ENCODE assay signal across 7 mouse cellular contexts in the genomic region with DNA sequence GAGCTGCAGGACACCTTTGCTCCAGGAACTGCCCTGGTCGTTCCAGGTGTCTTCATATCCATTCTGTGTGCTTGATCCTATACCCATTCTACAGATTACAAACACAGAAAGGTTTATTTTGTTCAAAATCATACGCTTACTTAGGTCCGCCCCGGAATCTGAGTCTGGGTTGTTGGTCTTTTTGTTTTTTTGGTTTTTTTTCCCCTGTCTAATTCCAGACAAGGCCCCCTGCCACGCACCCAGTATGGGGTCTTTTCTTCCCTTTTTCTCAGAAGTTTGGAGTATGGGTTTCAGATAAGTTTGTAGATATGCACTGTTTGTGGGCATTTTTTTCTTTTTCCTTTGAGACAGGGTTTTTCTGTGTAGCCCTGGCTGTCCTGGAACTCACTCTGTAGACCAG. TPM values are rescaled to one million over a fixed set of nuclear protein-coding genes. Genes with fewer than 3 reads are reported as not detected.
A peak's percentile ranks its signal among the peaks of the same experiment; 100 is the strongest.
DNase-seq lines count a peak whose midpoint lies in the region; ATAC-seq and TF ChIP-seq lines count a peak whose summit lies in the region.

No protein-coding gene starts in this region.

- H3K27me3 ChIP-seq in lung, embryonic 16.5 days (ENCODE audit: control insufficient read depth, insufficient read depth, low read depth, low read length): no peaks in the 10 kb centered on the region
- H3K27me3 ChIP-seq in forebrain, embryonic 10.5 days (ENCODE audit: poor library complexity, severe bottlenecking): no peaks in the 10 kb centered on the region
- H3K27me3 ChIP-seq in limb, embryonic 10.5 days (ENCODE audit: low read depth, poor library complexity, severe bottlenecking): no peaks in the 10 kb centered on the region

- DNase-seq in lung, postnatal 14 days: no peak
- DNase-seq in forebrain, embryonic 10.5 days (ENCODE audit: extremely low spot score, low spot score): no peak
- DNase-seq in limb, embryonic 10.5 days (ENCODE audit: low spot score): no peak
- no peak for DNase-seq in thymus, postnatal 0 days (ENCODE audit: low spot score)
- no peak for DNase-seq in spleen, adult 12 weeks (ENCODE audit: low spot score)

- no peak for TF ChIP-seq POLR2A in olfactory bulb, adult 2 months (IDR thresholded peaks at IDR 0.05; ENCODE audit: insufficient read depth, low read depth, low read length)

- no peaks in the 10 kb centered on the region for H3K9me3 ChIP-seq in lung, embryonic 16.5 days (ENCODE audit: control insufficient read depth, low read length)
- no peaks in the 10 kb centered on the region for H3K9me3 ChIP-seq in forebrain, embryonic 10.5 days
- no peaks in the 10 kb centered on the region for H3K9me3 ChIP-seq in limb, embryonic 10.5 days (replicated peaks)

- ATAC-seq in lung, embryonic 16.5 days (ENCODE audit: low read depth): no peak

- WGBS in lung, embryonic 16.5 days: 3% methylated on average over 5 of the region's 5 CpGs
- 5% methylated on average over 5 of the region's 5 CpGs for WGBS in forebrain, embryonic 10.5 days
- WGBS in limb, embryonic 10.5 days: 9% methylated on average over 5 of the region's 5 CpGs
- 4% methylated on average over 5 of the region's 5 CpGs for WGBS in olfactory bulb, adult 2 months

- peaks cover 10% of the 10 kb centered on the region for H3K36me3 ChIP-seq in lung, embryonic 16.5 days (ENCODE audit: control insufficient read depth, insufficient read depth, low read length)
- H3K36me3 ChIP-seq in forebrain, embryonic 10.5 days (replicated peaks): peaks cover 65% of the 10 kb centered on the region
- peaks cover 63% of the 10 kb centered on the region for H3K36me3 ChIP-seq in limb, embryonic 10.5 days

- H3K4me1 ChIP-seq in lung, embryonic 16.5 days (replicated peaks; ENCODE audit: control insufficient read depth, insufficient read depth, low read length): peaks cover 11% of the 10 kb centered on the region; the same call in 1 of the 2 replicates
- H3K4me1 ChIP-seq in forebrain, embryonic 10.5 days: peaks cover 23% of the 10 kb centered on the region
- peaks cover 15% of the 10 kb centered on the region for H3K4me1 ChIP-seq in limb, embryonic 10.5 days
- H3K4me1 ChIP-seq in olfactory bulb, adult 2 months (ENCODE audit: control insufficient read depth, insufficient read depth, low read length): peaks cover 2% of the 10 kb centered on the region; the same call in 1 of the 2 replicates

- TF ChIP-seq CTCF in olfactory bulb, adult 2 months (IDR thresholded peaks at IDR 0.05; ENCODE audit: insufficient read depth, low read depth, low read length): no peak

- H3K9ac ChIP-seq in lung, embryonic 16.5 days (ENCODE audit: low read length): peak overlapping the region; percentile 89

- peak overlapping the region; percentile 81 for H3K4me3 ChIP-seq in lung, embryonic 16.5 days (ENCODE audit: low read length)
- H3K4me3 ChIP-seq in forebrain, embryonic 10.5 days: peak overlapping the region; percentile 82
- H3K4me3 ChIP-seq in limb, embryonic 10.5 days: peak overlapping the region; percentile 68
- peak overlapping the region; percentile 92 for H3K4me3 ChIP-seq in olfactory bulb, adult 2 months (ENCODE audit: insufficient read depth, low read depth, low read length)

- H3K4me2 ChIP-seq in lung, embryonic 16.5 days (ENCODE audit: low read depth, low read length): peak overlapping the region; percentile 78

- H3K27ac ChIP-seq in lung, embryonic 16.5 days (ENCODE audit: low read length): peak overlapping the region; percentile 92
- H3K27ac ChIP-seq in forebrain, embryonic 10.5 days: peak overlapping the region; percentile 95
- peak overlapping the region; percentile 90 for H3K27ac ChIP-seq in limb, embryonic 10.5 days
- no peak overlapping the region for H3K27ac ChIP-seq in olfactory bulb, adult 2 months (ENCODE audit: insufficient read depth, low read depth, low read length)

RNA-seq across cellular contexts. Expression of a gene that starts 0.7 kb away (rescaled TPM):
- 65.2 and 66.5 TPM in 2 replicates for polyA plus RNA-seq in lung, embryonic 16.5 days (2015; fragmentation: Nextera tagmentation; extraction: Ambion mirVana)
- 86.1 and 90.1 TPM in 2 replicates for polyA plus RNA-seq in forebrain, embryonic 10.5 days (2016; fragmentation: Nextera tagmentation; extraction: Ambion mirVana)
- polyA plus RNA-seq in limb, embryonic 10.5 days (2016; fragmentation: Nextera tagmentation; extraction: Ambion mirVana): 83.6 and 90.4 TPM in 2 replicates
- polyA plus RNA-seq in olfactory bulb, adult 2 months (2012; ENCODE audit: insufficient read depth, insufficient read length, low replicate concordance, missing spikeins): not detected in 2 replicates
- polyA plus RNA-seq in thymus, postnatal 0 days (2015; fragmentation: Nextera tagmentation; extraction: Ambion mirVana): 91.0 and 92.1 TPM in 2 replicates

RNA-seq across cellular contexts. Expression of a gene that starts 1.2 kb away (rescaled TPM):
- 76.2 and 76.8 TPM in 2 replicates for polyA plus RNA-seq in lung, embryonic 16.5 days (2015; fragmentation: Nextera tagmentation; extraction: Ambion mirVana)
- 84.6 and 92.9 TPM in 2 replicates for polyA plus RNA-seq in forebrain, embryonic 10.5 days (2016; fragmentation: Nextera tagmentation; extraction: Ambion mirVana)
- polyA plus RNA-seq in limb, embryonic 10.5 days (2016; fragmentation: Nextera tagmentation; extraction: Ambion mirVana): 102 and 103 TPM in 2 replicates
- not detected in 2 replicates for polyA plus RNA-seq in olfactory bulb, adult 2 months (2012; ENCODE audit: insufficient read depth, insufficient read length, low replicate concordance, missing spikeins)
- 91.2 and 93.3 TPM in 2 replicates for polyA plus RNA-seq in thymus, postnatal 0 days (2015; fragmentation: Nextera tagmentation; extraction: Ambion mirVana)

RNA-seq across cellular contexts. Expression of a gene that starts 18.7 kb away (rescaled TPM):
- 210 and 225 TPM in 2 replicates for polyA plus RNA-seq in lung, embryonic 16.5 days (2015; fragmentation: Nextera tagmentation; extraction: Ambion mirVana)
- 187 and 195 TPM in 2 replicates for polyA plus RNA-seq in forebrain, embryonic 10.5 days (2016; fragmentation: Nextera tagmentation; extraction: Ambion mirVana)
- 191 and 204 TPM in 2 replicates for polyA plus RNA-seq in limb, embryonic 10.5 days (2016; fragmentation: Nextera tagmentation; extraction: Ambion mirVana)
- 225 TPM in 1 of 2 replicates, not detected in the other for polyA plus RNA-seq in olfactory bulb, adult 2 months (2012; ENCODE audit: insufficient read depth, insufficient read length, low replicate concordance, missing spikeins)
- 198 and 215 TPM in 2 replicates for polyA plus RNA-seq in thymus, postnatal 0 days (2015; fragmentation: Nextera tagmentation; extraction: Ambion mirVana)

RNA-seq across cellular contexts. Expression of a gene that starts 18.8 kb away (rescaled TPM):
- 158 and 162 TPM in 2 replicates for polyA plus RNA-seq in lung, embryonic 16.5 days (2015; fragmentation: Nextera tagmentation; extraction: Ambion mirVana)
- 91.9 and 98.7 TPM in 2 replicates for polyA plus RNA-seq in forebrain, embryonic 10.5 days (2016; fragmentation: Nextera tagmentation; extraction: Ambion mirVana)
- 80.5 and 86.6 TPM in 2 replicates for polyA plus RNA-seq in limb, embryonic 10.5 days (2016; fragmentation: Nextera tagmentation; extraction: Ambion mirVana)
- 430 TPM in 1 of 2 replicates, not detected in the other for polyA plus RNA-seq in olfactory bulb, adult 2 months (2012; ENCODE audit: insufficient read depth, insufficient read length, low replicate concordance, missing spikeins)
- 238 TPM in 2 replicates for polyA plus RNA-seq in thymus, postnatal 0 days (2015; fragmentation: Nextera tagmentation; extraction: Ambion mirVana)

RNA-seq across cellular contexts. Expression of a gene that starts 18.8 kb away (rescaled TPM):
- 10.2 and 11.4 TPM in 2 replicates for polyA plus RNA-seq in lung, embryonic 16.5 days (2015; fragmentation: Nextera tagmentation; extraction: Ambion mirVana)
- polyA plus RNA-seq in forebrain, embryonic 10.5 days (2016; fragmentation: Nextera tagmentation; extraction: Ambion mirVana): 10.7 and 11.0 TPM in 2 replicates
- polyA plus RNA-seq in limb, embryonic 10.5 days (2016; fragmentation: Nextera tagmentation; extraction: Ambion mirVana): 8.2 and 11.7 TPM in 2 replicates
- polyA plus RNA-seq in olfactory bulb, adult 2 months (2012; ENCODE audit: insufficient read depth, insufficient read length, low replicate concordance, missing spikeins): not detected in 2 replicates
- 11.5 and 12.3 TPM in 2 replicates for polyA plus RNA-seq in thymus, postnatal 0 days (2015; fragmentation: Nextera tagmentation; extraction: Ambion mirVana)

Comparison
In these comparisons a context has a peak if more than half of its experiments do, and no peak if none do; other contexts are left out.
1. RNA of a gene that starts 0.7 kb away (polyA plus RNA-seq): 91.0 to 92.1 TPM in thymus, postnatal 0 days, 83.6 to 90.4 TPM in limb, embryonic 10.5 days, 86.1 to 90.1 TPM in forebrain, embryonic 10.5 days and 65.2 to 66.5 TPM in lung, embryonic 16.5 days; not detected in olfactory bulb, adult 2 months; every median in the first group is over 10 times any median in the second.
2. RNA of a gene that starts 1.2 kb away (polyA plus RNA-seq): 102 to 103 TPM in limb, embryonic 10.5 days, 91.2 to 93.3 TPM in thymus, postnatal 0 days, 84.6 to 92.9 TPM in forebrain, embryonic 10.5 days and 76.2 to 76.8 TPM in lung, embryonic 16.5 days; not detected in olfactory bulb, adult 2 months; every median in the first group is over 10 times any median in the second.
3. Peak in every context shown above with its lines, with median percentiles within 50 percentile points of each other: H3K4me3 ChIP-seq.